Mouse (Mus musculus) liver, postnatal 0 days (tissue): ENCODE results near the gene Osbpl3.

Experiments used
- CTCF ChIP-seq: sonication (generic); IDR thresholded peaks from 2 replicates; pipeline ENCODE4 v1.5.1; 2016; ENCODE audit warnings: antibody characterized with exemption, low read depth
- EP300 ChIP-seq: IDR thresholded peaks from 2 replicates; pipeline ENCODE4 v1.6.1; 2016; ENCODE audit warnings: antibody characterized with exemption, low read depth, mild to moderate bottlenecking

GRCm38 (mm10) chr6:50306625-50307024, 149.4 kb downstream of the Osbpl3 start:
- TF ChIP-seq EP300 (no peak), CTCF (no peak)
